9 mouse cellular contexts compared by ENCODE assay signal in genomic region chr15:3441506-3442286, GRCm38 (mm10).
DNase-seq lines count a peak whose midpoint lies in the region; ATAC-seq and TF ChIP-seq lines count a peak whose summit lies in the region.
"Had no signal": no experiment of that assay in that cellular context is flagged by ENCODE, and none has a peak within 500 bp of the region (broad histone marks: within the 10 kb centered on the region; RNA-seq: fewer than 3 reads in every experiment).

No protein-coding gene starts in this region.

- H3K9me3 ChIP-seq in liver, embryonic 12.5 days (replicated peaks) = no peaks in the 10 kb centered on the region
- H3K9me3 ChIP-seq: lung, embryonic 15.5 days had no signal

- peak overlapping the region; percentile 68; the same call in 1 of the 2 replicates for H3K9ac ChIP-seq in liver, adult 2 months (ENCODE audit: low read depth, low read length)
- H3K9ac ChIP-seq in liver, embryonic 12.5 days = no peak overlapping the region
- H3K9ac ChIP-seq: lung, embryonic 15.5 days had no signal

- H3K4me3 ChIP-seq in liver, adult 2 months (ENCODE audit: insufficient read depth, low read depth, low read length) = no peak overlapping the region
- no peak overlapping the region for H3K4me3 ChIP-seq in liver, embryonic 12.5 days
- H3K4me3 ChIP-seq: lung, embryonic 15.5 days had no signal

- peak; percentile 7 for DNase-seq in cerebellum, adult 9-10 months
- DNase-seq in cerebellum, postnatal 36 days = no peak
- DNase-seq in liver, adult 2 months (ENCODE audit: extremely low read depth, low read depth, low spot score) = peak; percentile 74
- DNase-seq in adrenal gland, postnatal 25 days = peak; percentile 10
- DNase-seq in spleen, postnatal 4 days (ENCODE audit: low spot score in 2 of 2) = no peak

- peaks cover 12% of the 10 kb centered on the region for H3K79me2 ChIP-seq in liver, adult 2 months (ENCODE audit: control insufficient read depth, insufficient read depth, low read length)

- peak; percentile 50 for TF ChIP-seq CTCF in liver, adult 2 months (IDR thresholded peaks at IDR 0.05; ENCODE audit: low read depth, low read length)

- H3K36me3 ChIP-seq in liver, adult 2 months (ENCODE audit: control insufficient read depth, insufficient read depth, low read length) = peaks cover 42% of the 10 kb centered on the region
- H3K36me3 ChIP-seq in liver, embryonic 12.5 days = no peaks in the 10 kb centered on the region
- H3K36me3 ChIP-seq: lung, embryonic 15.5 days had no signal

- no peak for ATAC-seq in liver, embryonic 12.5 days
- ATAC-seq in granulocyte monocyte progenitor cell, adult 5-6 weeks (replicated peaks; ENCODE audit: poor library complexity, severe bottlenecking) = peak; percentile 75
- peak; percentile 83 for ATAC-seq in megakaryocyte progenitor cell, adult 5-6 weeks (replicated peaks; ENCODE audit: poor library complexity)

- TF ChIP-seq POLR2A in liver, adult 2 months (IDR thresholded peaks at IDR 0.05; ENCODE audit: extremely low read depth, insufficient read depth, low read length) = no peak

- H3K4me1 ChIP-seq in liver, adult 2 months (ENCODE audit: control insufficient read depth, insufficient read depth, low read length) = peaks cover 16% of the 10 kb centered on the region
- no peaks in the 10 kb centered on the region for H3K4me1 ChIP-seq in liver, embryonic 12.5 days

- no peaks in the 10 kb centered on the region for H3K27me3 ChIP-seq in liver, adult 2 months (ENCODE audit: control insufficient read depth, insufficient read depth, low read length)
- H3K27me3 ChIP-seq in liver, embryonic 12.5 days (replicated peaks) = no peaks in the 10 kb centered on the region
- H3K27me3 ChIP-seq: lung, embryonic 15.5 days had no signal

- WGBS in liver, adult 2 months = 45% methylated on average over 4 of the region's 4 CpGs
- 35% methylated on average over 4 of the region's 4 CpGs for WGBS in liver, embryonic 12.5 days (ENCODE audit: insufficient replicate concordance)

- H3K27ac ChIP-seq in liver, adult 2 months (replicated peaks; ENCODE audit: insufficient read depth, low read depth, low read length) = peak overlapping the region; percentile 51; the same call in 1 of the 2 replicates
- no peak overlapping the region for H3K27ac ChIP-seq in liver, embryonic 12.5 days
- H3K27ac ChIP-seq: lung, embryonic 15.5 days had no signal

- no peak overlapping the region for H3K4me2 ChIP-seq in liver, embryonic 12.5 days
- H3K4me2 ChIP-seq: lung, embryonic 15.5 days had no signal

Comparison
In these comparisons a context has a peak if more than half of its experiments do, and no peak if none do; other contexts are left out.
1. DNase-seq: peak in cerebellum, adult 9-10 months (single experiment), liver, adult 2 months (single experiment) and adrenal gland, postnatal 25 days (single experiment); none in cerebellum, postnatal 36 days (0 of 2) and spleen, postnatal 4 days (0 of 2).